20 mouse cellular contexts compared by ENCODE assay signal in genomic region chr7:13311401-13311800, GRCm38 (mm10). TPM values are rescaled to one million over a fixed set of nuclear protein-coding genes. Genes with fewer than 3 reads are reported as not detected.
"Had no signal": no experiment of that assay in that cellular context is flagged by ENCODE, and none has a peak within 500 bp of the region (broad histone marks: within the 10 kb centered on the region; RNA-seq: fewer than 3 reads in every experiment).

No protein-coding gene starts in this region.

- H3K27me3 ChIP-seq: limb, embryonic 13.5 days; liver, embryonic 13.5 days; midbrain, embryonic 12.5 days; midbrain, embryonic 15.5 days; neural tube, embryonic 12.5 days; neural tube, embryonic 15.5 days; stomach, embryonic 15.5 days had no signal

- H3K4me3 ChIP-seq: limb, embryonic 13.5 days; liver, embryonic 13.5 days; midbrain, embryonic 12.5 days; midbrain, embryonic 15.5 days; neural tube, embryonic 12.5 days; neural tube, embryonic 15.5 days; stomach, embryonic 15.5 days had no signal

- DNase-seq: kidney, adult 18-20 months; kidney, adult 9 months; kidney, postnatal 14 days; kidney, postnatal 4 days; liver; liver, embryonic 13.5 days; lung, embryonic 14.5 days; retina, postnatal 1 day; right cerebral cortex, postnatal 25 days; spleen, adult 18-20 months; thymus, postnatal 4 days had no signal

- H3K4me1 ChIP-seq: limb, embryonic 13.5 days; midbrain, embryonic 12.5 days; midbrain, embryonic 15.5 days; neural tube, embryonic 12.5 days; neural tube, embryonic 15.5 days; stomach, embryonic 15.5 days had no signal

- H3K27ac ChIP-seq: limb, embryonic 13.5 days; macrophage; midbrain, embryonic 12.5 days; midbrain, embryonic 15.5 days; neural tube, embryonic 12.5 days; neural tube, embryonic 15.5 days; stomach, embryonic 15.5 days had no signal

- H3K9ac ChIP-seq: limb, embryonic 13.5 days; liver, embryonic 13.5 days; lung, embryonic 14.5 days; midbrain, embryonic 12.5 days; midbrain, embryonic 15.5 days; neural tube, embryonic 12.5 days; neural tube, embryonic 15.5 days; stomach, embryonic 15.5 days had no signal

- H3K4me2 ChIP-seq: limb, embryonic 13.5 days; liver, embryonic 13.5 days; lung, embryonic 14.5 days; midbrain, embryonic 12.5 days; midbrain, embryonic 15.5 days; neural tube, embryonic 12.5 days; neural tube, embryonic 15.5 days; stomach, embryonic 15.5 days had no signal

- ATAC-seq: intestine, embryonic 16.5 days; lung, postnatal 0 days; midbrain, embryonic 15.5 days had no signal

- H3K9me3 ChIP-seq: limb, embryonic 13.5 days; liver, embryonic 13.5 days; midbrain, embryonic 12.5 days; midbrain, embryonic 15.5 days; neural tube, embryonic 12.5 days; neural tube, embryonic 15.5 days; stomach, embryonic 15.5 days had no signal

RNA-seq across cellular contexts. Expression of gene Pla2g4c, which starts 13.1 kb away (rescaled TPM):
- polyA plus RNA-seq: macrophage had no signal
